Mouse (Mus musculus) forebrain, embryonic 13.5 days (tissue): ENCODE results near the gene Ncapd2. TPM values are rescaled to one million over a fixed set of nuclear protein-coding genes. Genes with fewer than 3 reads are reported as not detected.

Experiments
- ATAC-seq: fragments of 200-750 bp; cut with Nextera tagmentation; 2 replicates; pipeline ENCODE4 v1.8.0; 2017
- H3K27ac ChIP-seq: fragments of 300-500 bp; sonication (generic); 2 replicates; pipeline ENCODE4 v1.5.1; 2015; ENCODE audit warnings: inconsistent platforms, mild to moderate bottlenecking, moderate library complexity
- H3K27me3 ChIP-seq: fragments of 300-500 bp; sonication (generic); 2 replicates; pipeline ENCODE4 v1.6.1; 2015; ENCODE audit warnings: mild to moderate bottlenecking, inconsistent platforms
- H3K36me3 ChIP-seq: fragments of 300-500 bp; sonication (generic); 2 replicates; pipeline ENCODE4 v1.6.1; 2015; ENCODE audit warnings: mild to moderate bottlenecking, inconsistent platforms; ENCODE audit not compliant: poor library complexity, severe bottlenecking
- H3K4me1 ChIP-seq: fragments of 300-500 bp; sonication (generic); 2 replicates; pipeline ENCODE4 v1.6.1; 2015; ENCODE audit warnings: inconsistent platforms
- H3K4me2 ChIP-seq: fragments of 300-500 bp; sonication (generic); 2 replicates; pipeline ENCODE4 v1.6.1; 2015; ENCODE audit warnings: inconsistent platforms, mild to moderate bottlenecking, moderate library complexity
- H3K4me3 ChIP-seq: fragments of 300-500 bp; sonication (generic); 2 replicates; pipeline ENCODE4 v1.5.1; 2015; ENCODE audit warnings: mild to moderate bottlenecking, inconsistent platforms
- H3K9ac ChIP-seq: fragments of 300-500 bp; sonication (generic); 2 replicates; pipeline ENCODE4 v1.6.1; 2015; ENCODE audit warnings: mild to moderate bottlenecking, inconsistent platforms
- H3K9me3 ChIP-seq: fragments of 300-500 bp; sonication (generic); replicated peaks from 2 replicates; pipeline ENCODE4 v1.6.1; 2016; ENCODE audit warnings: inconsistent platforms
- WGBS: fragments of 180-500 bp; shearing (Covaris S2); methylation state at CpG from one replicate; pipeline ENCODE4 v1.1.7; 2015; 5-methylcytosine and 5-hydroxymethylcytosine counted together
- polyA plus RNA-seq: library from polyadenylated mRNA; unstranded; fragments of >200 nt; fragmentation: Nextera tagmentation; extraction: Ambion mirVana; gene quantifications from 2 replicates; pipeline ENCODE4 v1.2.1, GENCODE M21; 2015

The Ncapd2 gene
- polyA plus RNA-seq, 1 experiment from 2014 or later = 146 TPM

DNA sequence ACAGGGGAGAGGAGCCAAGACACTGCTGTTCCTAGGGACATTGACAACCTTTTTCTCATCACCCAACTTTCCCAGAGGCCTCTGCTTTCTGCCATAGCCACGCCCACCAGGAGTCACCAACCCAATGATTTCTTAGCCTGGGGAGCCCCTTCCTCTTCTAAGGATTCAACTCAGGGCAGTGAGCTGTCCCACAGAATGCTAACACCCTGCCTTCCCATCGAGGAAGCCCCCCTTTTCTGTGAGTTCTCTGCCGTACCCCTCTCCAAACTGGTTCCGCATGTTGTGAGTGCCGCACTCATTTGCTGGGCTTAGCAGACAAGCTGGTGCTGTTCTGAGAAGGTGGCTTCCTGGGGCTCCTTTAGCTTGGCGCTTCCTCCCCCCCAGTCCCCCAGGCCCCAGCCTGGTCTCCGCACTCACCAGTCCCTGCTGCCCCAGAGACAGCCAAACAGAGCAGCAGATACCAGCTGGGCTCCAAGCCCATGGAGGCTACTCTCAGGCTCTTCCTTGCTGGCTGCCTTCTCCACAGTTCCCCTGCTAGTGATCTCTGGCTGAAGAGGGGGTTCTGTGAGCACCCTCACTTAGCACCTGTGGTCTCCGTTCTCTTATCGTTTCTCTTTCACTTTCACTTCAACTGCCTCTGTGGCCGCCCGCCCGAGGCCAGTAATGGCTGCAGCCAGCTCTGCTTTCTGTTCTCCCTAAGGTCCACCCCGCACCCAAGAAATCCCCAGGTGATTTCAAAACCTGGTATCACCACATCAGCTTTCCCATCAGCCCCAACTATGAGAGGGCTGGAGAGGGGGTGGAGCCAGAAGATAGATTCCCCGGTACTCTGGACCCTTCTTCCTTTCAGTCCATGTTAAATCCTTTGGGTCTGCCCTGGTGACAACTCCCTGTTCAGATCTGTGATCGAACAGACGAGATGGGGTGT, 39.9 kb upstream of the Ncapd2 start, which contains the start of gene Tapbpl:
Tapbpl (minus strand) TSS at position 744 of the 928 bp plus-strand sequence.
- peaks cover 17% of the 10 kb centered on the region for H3K4me1 ChIP-seq
- H3K27me3 ChIP-seq = no peaks in the 10 kb centered on the region
- H3K4me3 ChIP-seq = peak within 1 kb of the TSS; percentile 40
- peak; percentile 76 for ATAC-seq
- no peaks in the 10 kb centered on the region for H3K9me3 ChIP-seq
- H3K36me3 ChIP-seq = no peaks in the 10 kb centered on the region
- peak within 1 kb of the TSS; percentile 69 for H3K9ac ChIP-seq
- 8% methylated on average over 16 of the region's 16 CpGs for WGBS
- H3K4me2 ChIP-seq = peak within 1 kb of the TSS; percentile 77
- peak within 1 kb of the TSS; percentile 21; the same call in 1 of the 2 replicates for H3K27ac ChIP-seq

GRCm38 (mm10) chr6:125230571-125230970, 39.1 kb upstream of the Ncapd2 start:
- Histone ChIP-seq H3K4me3 (no peak overlapping the region), H3K27me3 (no peaks in the 10 kb centered on the region), H3K4me2 (peak overlapping the region; percentile 77; the same call in 1 of the 2 replicates), H3K27ac (no peak overlapping the region), H3K36me3 (no peaks in the 10 kb centered on the region), H3K9me3 (no peaks in the 10 kb centered on the region), H3K4me1 (peaks cover 17% of the 10 kb centered on the region), H3K9ac (peak overlapping the region; percentile 34; the same call in 1 of the 2 replicates)
- ATAC-seq = 0 out of 2 replicates have a peak, but pooled peaks have one; percentile 7
- WGBS = 62% methylated on average over 9 of the region's 9 CpGs

GRCm38 (mm10) chr6:125225518-125226115, 34.1 kb upstream of the Ncapd2 start:
- H3K27me3 ChIP-seq = no peaks in the 10 kb centered on the region
- H3K4me3 ChIP-seq = no peak overlapping the region
- no peak for ATAC-seq
- H3K36me3 ChIP-seq = 0 out of 2 replicates have a peak, but pooled peaks cover 4% of the 10 kb centered on the region
- H3K4me2 ChIP-seq = no peak overlapping the region
- H3K4me1 ChIP-seq = 0 out of 2 replicates have a peak, but pooled peaks cover 1% of the 10 kb centered on the region
- no peak overlapping the region for H3K27ac ChIP-seq
- H3K9ac ChIP-seq = no peak overlapping the region
- 83% methylated on average over 5 of the region's 5 CpGs for WGBS
- no peaks in the 10 kb centered on the region for H3K9me3 ChIP-seq

- Histone ChIP-seq H3K4me1 (no peaks in the 10 kb centered on the region), H3K27me3 (no peaks in the 10 kb centered on the region), H3K9me3 (no peaks in the 10 kb centered on the region), H3K27ac (no peak overlapping the region), H3K4me2 (no peak overlapping the region), H3K4me3 (no peak overlapping the region), H3K9ac (no peak overlapping the region), H3K36me3 (0 out of 2 replicates have a peak, but pooled peaks cover 4% of the 10 kb centered on the region)
- ATAC-seq = no peak
- whole genome bisulfite sequencing = 92% methylated on average over 3 of the region's 3 CpGs
Observed at GRCm38 (mm10) chr6:125222577-125222976, 31.1 kb upstream of the Ncapd2 start.

DNA sequence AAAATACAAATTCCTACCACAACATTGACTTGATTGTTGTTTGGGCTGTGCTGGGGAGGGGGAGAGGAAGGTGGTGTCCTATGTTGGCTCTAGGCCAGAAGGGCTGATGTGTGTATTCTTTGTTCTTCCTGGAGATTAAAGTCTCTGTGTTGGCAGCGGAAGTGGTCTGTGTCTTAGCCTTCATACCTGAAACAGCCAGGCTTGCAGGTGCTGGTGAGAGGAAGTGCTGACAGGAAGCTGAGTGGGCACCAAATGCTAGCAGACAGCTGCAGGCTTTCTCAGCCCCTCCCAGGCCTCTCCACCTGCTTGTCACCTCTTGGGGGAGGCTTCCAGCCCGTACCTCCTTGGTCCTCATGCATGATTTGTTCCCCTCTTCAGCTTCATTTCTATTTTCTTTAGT, 30.6 kb upstream of the Ncapd2 start:
- Histone ChIP-seq H3K4me2 (no peak overlapping the region), H3K4me3 (no peak overlapping the region), H3K4me1 (no peaks in the 10 kb centered on the region), H3K9me3 (no peaks in the 10 kb centered on the region), H3K27me3 (peaks cover under 1% of the 10 kb centered on the region; the same call in 1 of the 2 replicates), H3K27ac (no peak overlapping the region), H3K9ac (no peak overlapping the region), H3K36me3 (0 out of 2 replicates have a peak, but pooled peaks cover 4% of the 10 kb centered on the region)
- 64% methylated on average over 2 of the region's 2 CpGs for WGBS
- no peak for ATAC-seq

- Histone ChIP-seq H3K9ac (0 out of 2 replicates have a peak overlapping the region, but pooled peaks have one; percentile 37), H3K27me3 (peaks cover 6% of the 10 kb centered on the region; the same call in 1 of the 2 replicates), H3K36me3 (0 out of 2 replicates have a peak, but pooled peaks cover 4% of the 10 kb centered on the region), H3K27ac (no peak overlapping the region), H3K4me2 (no peak overlapping the region), H3K9me3 (no peaks in the 10 kb centered on the region), H3K4me1 (0 out of 2 replicates have a peak, but pooled peaks cover 4% of the 10 kb centered on the region), H3K4me3 (no peak overlapping the region)
- 93% methylated on average over 20 of the region's 20 CpGs for WGBS
- ATAC-seq = no peak
Observed at GRCm38 (mm10) chr6:125221115-125221745, 29.7 kb upstream of the Ncapd2 start.

DNA sequence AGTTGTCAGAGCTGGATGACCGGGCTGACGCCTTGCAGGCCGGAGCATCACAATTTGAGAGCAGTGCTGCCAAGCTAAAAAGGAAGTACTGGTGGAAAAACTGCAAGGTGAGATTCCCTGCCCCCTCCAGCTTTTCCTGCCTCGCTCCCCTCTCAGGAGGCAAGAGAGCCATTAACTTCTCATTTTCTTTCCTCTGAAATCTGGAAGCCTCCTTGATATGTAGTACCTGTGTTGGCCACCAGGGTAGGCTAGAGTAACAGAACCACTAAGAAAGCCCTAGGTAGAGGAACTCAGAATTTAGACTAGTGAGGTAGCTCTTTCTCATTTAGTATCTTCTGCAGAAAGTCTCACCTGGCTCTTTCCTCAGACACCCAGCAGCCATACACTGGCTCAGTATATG, 27.5 kb upstream of the Ncapd2 start:
- Histone ChIP-seq H3K4me1 (peaks cover 9% of the 10 kb centered on the region; the same call in 1 of the 2 replicates), H3K9me3 (no peaks in the 10 kb centered on the region), H3K4me2 (no peak overlapping the region), H3K4me3 (no peak overlapping the region), H3K9ac (no peak overlapping the region), H3K36me3 (no peaks in the 10 kb centered on the region), H3K27me3 (peaks cover 9% of the 10 kb centered on the region), H3K27ac (no peak overlapping the region)
- 81% methylated on average over 4 of the region's 4 CpGs for WGBS
- ATAC-seq = no peak

DNA sequence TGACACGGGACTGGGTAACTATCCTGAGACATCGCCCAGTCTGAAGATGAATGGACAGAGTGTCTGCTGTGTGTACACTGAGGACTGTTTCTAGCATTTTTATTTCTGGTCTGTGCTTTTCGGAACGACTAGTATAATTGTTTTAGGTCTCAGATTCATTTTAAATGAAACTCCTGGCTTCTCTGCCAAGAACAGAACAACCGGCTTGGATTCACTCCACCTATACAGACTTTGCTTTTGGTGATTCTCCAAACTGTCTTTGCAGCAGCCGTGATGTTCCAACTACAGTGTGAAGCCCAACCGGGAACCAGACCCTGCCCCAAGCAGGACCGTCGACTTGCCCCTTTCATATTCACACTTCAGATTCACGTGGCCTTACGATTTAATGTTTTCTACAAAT, 26.4 kb upstream of the Ncapd2 start:
- H3K4me2 ChIP-seq = no peak overlapping the region
- H3K27ac ChIP-seq = no peak overlapping the region
- H3K9me3 ChIP-seq = no peaks in the 10 kb centered on the region
- 92% methylated on average over 11 of the region's 11 CpGs for whole genome bisulfite sequencing
- no peak overlapping the region for H3K4me3 ChIP-seq
- no peak overlapping the region for H3K9ac ChIP-seq
- H3K36me3 ChIP-seq = no peaks in the 10 kb centered on the region
- H3K27me3 ChIP-seq = peaks cover 19% of the 10 kb centered on the region
- ATAC-seq = no peak
- H3K4me1 ChIP-seq = peaks cover 9% of the 10 kb centered on the region; the same call in 1 of the 2 replicates

DNA sequence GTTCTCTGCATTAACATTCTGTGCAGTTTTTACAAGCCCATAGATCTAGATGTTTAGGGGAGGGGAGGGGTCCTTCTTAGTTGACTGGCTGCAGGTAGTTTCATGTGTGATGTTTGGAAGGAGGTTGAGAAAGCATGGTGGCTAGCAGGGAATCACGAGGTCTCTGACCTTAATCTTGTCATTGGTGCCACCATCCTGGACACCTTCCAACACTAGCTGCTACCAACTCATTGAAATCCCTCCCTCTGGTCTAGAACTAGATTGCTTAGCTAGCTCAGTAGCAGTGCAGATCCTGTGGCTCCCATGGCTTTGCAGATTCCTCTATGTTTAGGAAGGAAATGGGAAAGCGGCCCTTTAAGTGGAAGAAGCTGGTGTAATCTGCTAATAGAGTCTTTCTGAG, 25.4 kb upstream of the Ncapd2 start:
- Histone ChIP-seq H3K4me2 (peak overlapping the region; percentile 95; the same call in 1 of the 2 replicates), H3K9ac (no peak overlapping the region), H3K27me3 (peaks cover 19% of the 10 kb centered on the region), H3K9me3 (no peaks in the 10 kb centered on the region), H3K4me3 (no peak overlapping the region), H3K36me3 (no peaks in the 10 kb centered on the region), H3K4me1 (peaks cover 9% of the 10 kb centered on the region; the same call in 1 of the 2 replicates), H3K27ac (no peak overlapping the region)
- 80% methylated on average over 2 of the region's 2 CpGs for WGBS
- ATAC-seq = no peak

GRCm38 (mm10) chr6:125215148-125215954, 23.9 kb upstream of the Ncapd2 start, which contains the start of gene Vamp1:
TSS of gene Vamp1 (plus strand) at chr6:125215551.
- H3K9ac ChIP-seq = peak within 1 kb of the TSS; percentile 84
- H3K9me3 ChIP-seq = no peaks in the 10 kb centered on the region
- under 1% methylated on average over 48 of the region's 48 CpGs for WGBS
- H3K4me1 ChIP-seq = peaks cover 9% of the 10 kb centered on the region; the same call in 1 of the 2 replicates
- H3K27me3 ChIP-seq = peaks cover 23% of the 10 kb centered on the region
- peak within 1 kb of the TSS; percentile 95 for H3K4me2 ChIP-seq
- peak; percentile 97 for ATAC-seq
- no peaks in the 10 kb centered on the region for H3K36me3 ChIP-seq
- H3K4me3 ChIP-seq = peak within 1 kb of the TSS; percentile 71
- peak within 1 kb of the TSS; percentile 65 for H3K27ac ChIP-seq

DNA sequence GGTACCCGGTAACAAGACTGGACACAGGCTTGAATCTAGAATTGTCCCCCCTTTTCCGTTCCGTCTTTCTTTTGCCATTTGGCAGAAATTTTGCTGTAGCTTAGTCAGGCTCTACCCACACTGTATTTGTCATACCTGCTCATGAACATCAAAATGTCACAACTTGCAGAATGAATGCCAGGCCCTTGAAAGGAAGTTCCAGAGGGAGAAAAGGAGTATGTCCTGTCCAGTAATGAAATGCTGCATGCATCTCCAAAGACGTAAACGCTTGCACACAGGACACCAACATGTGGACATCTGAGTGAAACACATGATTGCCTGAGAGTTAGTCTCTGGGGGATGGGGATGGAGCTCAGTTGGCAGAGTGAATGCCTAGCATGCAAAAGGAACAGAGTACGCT, 22.2 kb upstream of the Ncapd2 start:
- 78% methylated on average over 6 of the region's 6 CpGs for WGBS
- H3K4me1 ChIP-seq = peaks cover 9% of the 10 kb centered on the region; the same call in 1 of the 2 replicates
- H3K4me3 ChIP-seq = no peak overlapping the region
- H3K27me3 ChIP-seq = peaks cover 23% of the 10 kb centered on the region
- ATAC-seq = no peak
- no peaks in the 10 kb centered on the region for H3K9me3 ChIP-seq
- H3K27ac ChIP-seq = no peak overlapping the region
- no peaks in the 10 kb centered on the region for H3K36me3 ChIP-seq
- no peak overlapping the region for H3K9ac ChIP-seq
- H3K4me2 ChIP-seq = no peak overlapping the region
